Mouse (Mus musculus) ES-E14 (cell line): Measurements from ENCODE around the gene Pwp1.

Experiments
- HCFC1 ChIP-seq: IDR thresholded peaks from 2 replicates; pipeline ENCODE4 v1.6.1; 2012; ENCODE audit warnings: low read length, inconsistent platforms, borderline replicate concordance; ENCODE audit not compliant: insufficient read depth
- MAFK ChIP-seq: IDR thresholded peaks from 2 replicates; pipeline ENCODE4 v1.6.1; 2014; ENCODE audit warnings: mild to moderate bottlenecking, low read depth, low read length, inconsistent platforms; ENCODE audit not compliant: insufficient read depth

GRCm38 (mm10) chr10:85872479-85872773, 43.1 kb downstream of the Pwp1 start:
- TF ChIP-seq HCFC1 (no peak), MAFK (no peak)
